Mouse (Mus musculus): ENCODE measurements around the gene Cldn2. TPM values are rescaled to one million over a fixed set of nuclear protein-coding genes. Genes with fewer than 3 reads are reported as not detected.
A peak's percentile ranks its signal among the peaks of the same experiment; 100 is the strongest.

The Cldn2 gene
- total RNA-seq, 1 experiment from 2014 or later = 1.9 TPM

- DNase-seq = no peak
Measured at GRCm38 (mm10) chrX:139807391-139807790, 6.8 kb downstream of the Cldn2 start.

- peak; percentile 33 for DNase-seq
Measured at GRCm38 (mm10) chrX:139808085-139808484, 7.5 kb downstream of the Cldn2 start.

GRCm38 (mm10) chrX:139808501-139808900, 7.9 kb downstream of the Cldn2 start:
- no peak for DNase-seq

DNA sequence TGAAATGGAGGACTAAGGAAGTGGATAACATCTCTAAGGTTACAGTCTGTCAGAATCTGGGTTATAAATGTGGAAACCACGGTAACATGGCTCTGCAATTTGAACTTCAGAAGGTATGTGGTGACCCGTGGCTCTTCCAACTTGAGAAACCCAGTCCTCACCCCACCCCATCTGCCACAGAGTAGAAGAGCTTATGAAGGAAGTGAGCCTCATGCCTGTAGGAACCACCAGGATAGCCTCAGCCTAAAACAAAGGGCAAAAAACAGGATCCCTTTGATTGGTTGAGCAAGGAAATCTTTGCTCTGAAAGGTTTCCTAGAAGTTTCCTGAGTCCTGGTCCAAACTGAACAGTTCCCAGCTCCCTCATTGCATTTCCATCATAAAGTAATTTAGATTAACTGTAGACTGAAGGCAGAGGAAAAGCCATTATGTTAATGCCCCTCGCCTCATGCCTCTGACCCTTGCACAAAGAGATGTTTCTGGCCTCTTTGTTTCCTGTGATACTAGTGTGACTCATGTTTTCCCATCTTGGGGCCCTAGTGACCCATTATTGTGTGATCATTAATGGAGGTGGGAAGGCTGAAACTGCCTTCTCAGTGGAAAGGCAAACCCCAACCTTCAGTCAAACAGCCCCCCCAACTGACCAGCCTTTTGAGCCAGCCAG, 12.1 kb downstream of the Cldn2 start:
- no peak for DNase-seq

DNA sequence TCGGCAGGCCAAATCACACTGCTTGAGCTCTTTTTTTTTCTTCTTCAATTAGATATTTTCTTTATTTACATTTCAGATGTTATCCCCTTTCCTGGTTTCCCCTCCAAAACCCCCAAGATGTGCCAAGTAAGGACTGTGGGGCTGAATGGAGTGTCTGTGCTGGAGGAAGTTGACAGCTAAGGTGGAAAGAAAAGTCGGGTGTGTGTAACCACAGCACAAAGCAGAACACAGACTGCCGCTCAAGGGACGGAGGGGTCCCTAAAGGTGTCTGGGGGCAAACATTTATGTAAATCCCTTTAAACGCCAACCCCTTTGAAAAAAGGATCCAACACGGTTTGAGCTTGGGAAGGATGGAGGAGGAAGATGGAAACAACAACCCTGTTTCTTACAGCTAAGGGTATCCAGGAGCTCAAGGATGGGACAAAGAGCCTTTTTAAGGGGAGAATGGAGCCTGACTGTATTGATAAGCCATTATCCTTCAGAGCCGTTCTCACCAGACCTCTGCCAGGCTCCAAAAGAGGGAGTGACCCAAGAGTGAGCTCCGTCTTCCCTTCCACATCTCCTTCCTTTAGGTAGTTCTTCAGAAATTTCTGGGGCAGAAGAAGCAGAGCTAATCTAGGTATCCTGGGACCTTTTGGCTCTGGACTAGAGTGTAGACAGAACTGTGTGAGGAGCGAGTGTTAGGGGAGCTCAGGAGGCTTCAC, 12.8 kb downstream of the Cldn2 start:
- DNase-seq = no peak

GRCm38 (mm10) chrX:139814018-139814635, 13.5 kb downstream of the Cldn2 start:
- DNase-seq = no peak

GRCm38 (mm10) chrX:139815201-139815600, 14.6 kb downstream of the Cldn2 start:
- no peak for DNase-seq

DNA sequence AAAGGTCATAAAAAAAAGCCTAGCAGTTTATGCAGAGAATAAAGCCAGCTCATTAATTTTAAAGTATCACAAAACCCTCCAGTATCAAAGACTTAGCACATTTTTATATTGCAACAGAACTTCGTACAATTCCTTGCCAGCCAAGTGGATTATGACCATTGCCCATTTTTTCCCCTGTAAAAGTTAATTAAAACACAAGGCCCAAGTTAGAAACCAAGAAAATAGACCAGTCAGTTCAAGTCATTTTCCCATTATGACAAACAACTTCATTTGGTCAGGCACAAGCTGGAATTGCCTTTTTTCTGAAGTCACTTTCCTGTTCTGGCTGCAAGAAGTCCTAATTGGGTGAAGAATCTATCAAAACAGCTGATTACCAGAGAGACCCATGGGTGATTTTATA, 24.8 kb downstream of the Cldn2 start:
- DNase-seq = no peak

- no peak for DNase-seq
Measured at GRCm38 (mm10) chrX:139826926-139827325, 26.3 kb downstream of the Cldn2 start.

DNA sequence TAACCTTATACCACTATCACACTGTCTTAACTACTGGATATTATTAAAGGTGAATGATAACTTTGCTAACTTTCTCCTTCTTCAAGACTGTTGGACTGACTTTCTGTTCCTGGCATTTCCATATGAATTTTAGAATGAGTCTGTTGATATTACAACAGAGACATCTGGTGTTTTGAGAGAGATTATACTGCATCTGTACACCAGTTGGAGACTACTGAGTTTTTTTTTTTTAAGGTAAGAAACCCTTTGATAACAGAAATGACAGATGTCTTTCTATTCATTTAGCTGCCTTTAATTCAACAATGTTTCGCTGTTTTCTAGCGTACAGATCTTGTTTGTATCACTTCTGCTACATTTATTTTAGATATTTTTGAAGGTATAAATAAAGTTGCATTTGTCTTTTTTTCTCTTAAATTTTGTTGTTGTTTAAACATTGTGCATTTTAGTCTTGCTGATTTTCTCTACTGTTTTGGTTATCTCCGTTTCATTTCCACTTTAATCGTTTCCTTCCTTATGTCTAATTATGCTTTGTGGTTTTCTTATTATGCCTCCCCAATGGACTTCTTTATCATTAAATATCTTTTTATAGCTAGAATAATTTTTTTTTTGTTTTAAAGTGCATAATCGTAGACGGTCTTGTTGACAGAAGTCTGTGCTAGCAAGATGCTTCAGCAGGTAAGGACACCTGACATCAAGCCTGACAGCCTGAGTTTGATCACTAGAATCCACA, 27.9 kb downstream of the Cldn2 start:
- no peak for DNase-seq

DNA sequence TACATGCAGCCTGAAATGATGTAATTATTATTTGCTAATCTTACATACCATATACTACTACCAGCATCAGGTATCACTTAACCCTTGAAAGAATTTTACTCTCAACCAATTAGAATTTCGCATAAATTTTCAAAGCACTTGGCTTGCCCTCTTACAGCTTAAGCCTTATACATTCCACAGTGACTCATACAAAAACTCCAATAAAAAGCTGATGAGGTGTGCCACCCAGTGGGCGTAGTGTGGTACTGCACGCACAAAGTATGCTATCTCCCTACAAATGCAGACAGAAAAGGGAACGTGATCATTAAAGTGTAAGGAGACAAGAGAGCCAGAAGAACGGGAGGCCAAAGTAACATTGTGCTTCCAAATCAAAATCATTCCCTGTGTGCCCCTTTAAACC, 31.8 kb downstream of the Cldn2 start:
- peak; percentile 52 for DNase-seq

GRCm38 (mm10) chrX:139839057-139839456, 38.4 kb downstream of the Cldn2 start:
- DNase-seq = no peak

DNA sequence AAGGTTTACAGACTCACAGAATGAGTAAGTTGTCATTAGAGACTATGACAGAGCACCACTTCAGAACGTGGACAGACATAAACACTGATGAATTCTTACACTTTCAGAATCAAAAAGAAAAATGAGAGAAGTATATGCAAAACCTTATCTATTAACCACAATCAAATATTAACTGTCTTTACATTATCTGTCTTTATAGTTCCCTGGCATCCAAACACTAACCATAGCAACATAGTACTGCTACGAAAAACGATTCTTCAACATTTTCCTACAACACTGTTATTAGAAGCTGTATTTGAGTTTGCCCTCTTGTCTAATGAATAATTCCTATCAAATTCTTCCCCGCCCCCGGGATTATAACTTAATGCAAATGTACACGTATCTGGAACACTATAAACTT, 40.5 kb downstream of the Cldn2 start:
- no peak for DNase-seq

DNA sequence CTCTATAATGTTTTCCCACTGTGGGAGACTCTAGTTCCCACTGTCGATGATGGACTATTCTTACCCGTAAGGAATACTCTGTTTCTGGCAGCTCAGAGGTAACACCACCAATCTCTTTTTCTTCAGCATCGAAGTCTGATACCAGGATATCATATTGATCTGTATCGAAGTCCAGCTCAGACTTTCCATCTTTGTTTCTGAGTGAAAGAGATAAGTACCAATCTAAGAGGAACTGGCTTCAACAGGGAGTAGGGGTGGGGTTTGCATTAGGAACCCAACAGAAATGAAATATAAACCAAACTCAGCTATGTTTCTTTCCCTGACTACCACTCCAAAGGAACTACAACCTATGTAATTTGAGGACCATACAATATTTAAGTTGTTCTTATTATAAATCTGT, 54.2 kb downstream of the Cldn2 start:
- no peak for DNase-seq

- no peak for DNase-seq
Measured at GRCm38 (mm10) chrX:139859402-139859801, 58.8 kb downstream of the Cldn2 start.

Other genes starting within 250 kb of the Cldn2 start
- gene Rnf128, start 237.5 kb upstream of the Cldn2 start, total RNA-seq (2021) = 20.1 and 31.2 TPM in 2 replicates
- gene Tbc1d8b, start 115.8 kb upstream of the Cldn2 start, total RNA-seq (2021) = 9.1 and 9.5 TPM in 2 replicates
- gene Gm15013, start 86.3 kb upstream of the Cldn2 start, total RNA-seq (2021) = not detected in 2 replicates
- gene Ripply1, start 18.5 kb upstream of the Cldn2 start, total RNA-seq (2021) = not detected in 2 replicates
- 5.9 and 9.2 TPM in 2 replicates for gene Morc4, start 70.8 kb downstream of the Cldn2 start, total RNA-seq (2021)
- 8.1 and 9.8 TPM in 2 replicates for gene Rbm41, start 197.8 kb downstream of the Cldn2 start, total RNA-seq (2021)